Mouse (Mus musculus): Measurements from ENCODE around the gene Rbm14.
"Not testable (repeated sequence)": the region's sequence is repeated elsewhere in the genome, so short reads cannot be mapped to it uniquely, and the experiment has no call there.

Gene Rbm14

DNA sequence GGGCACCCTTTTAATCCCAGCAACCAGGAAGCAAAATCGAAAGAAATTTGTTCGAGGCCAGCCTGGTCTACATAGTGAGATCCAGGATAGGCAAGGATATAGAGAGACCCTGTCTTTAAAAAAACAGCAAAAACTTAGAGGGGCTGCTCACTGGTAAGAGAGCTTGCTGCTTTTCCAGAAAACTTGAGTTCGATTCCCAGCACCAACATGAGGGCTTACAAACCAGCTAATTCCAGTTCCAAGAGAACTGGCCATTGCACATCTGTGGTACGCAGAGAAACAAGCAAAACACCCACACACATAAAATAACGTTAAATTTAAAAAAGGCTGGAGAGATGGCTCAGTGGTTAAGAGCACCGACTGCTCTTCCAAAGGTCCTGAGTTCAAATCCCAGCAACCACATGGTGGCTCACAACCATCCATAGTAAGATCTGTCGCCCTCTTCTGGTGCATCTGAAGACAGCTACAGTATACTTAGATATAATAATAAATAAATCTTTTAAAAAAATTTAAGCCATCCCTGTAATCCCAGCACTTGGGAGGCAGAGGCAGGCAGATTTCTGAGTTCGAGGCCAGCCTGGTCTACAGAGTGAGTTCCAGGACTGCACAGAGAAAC lies 1.0 kb upstream of the Rbm14 start:
- not testable (repeated sequence) for DNase-seq (ENCODE audit: low spot score)

GRCm38 (mm10) chr19:4811909-4812242 lies 442 bp upstream of the Rbm14 start:
- DNase-seq (ENCODE audit: low spot score), result no peak

DNA sequence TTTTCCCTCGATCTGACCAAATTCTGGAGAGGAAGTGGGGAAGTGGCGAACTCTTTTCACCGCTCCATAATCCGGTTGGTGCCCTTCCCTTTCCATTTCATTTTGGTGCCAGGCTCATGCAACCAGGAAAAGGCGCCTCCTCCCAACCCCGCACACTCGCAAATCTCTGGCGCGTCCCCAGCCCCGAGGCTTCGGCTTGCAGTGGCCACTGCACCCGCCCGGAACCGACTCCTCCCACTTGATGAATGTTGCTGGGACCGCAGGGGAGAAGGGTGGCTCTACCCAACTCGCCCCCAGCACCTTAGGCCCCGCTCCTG lies 730 bp downstream of the Rbm14 start:
- DNase-seq (ENCODE audit: low spot score), result no peak

GRCm38 (mm10) chr19:4810309-4810708 lies 1.1 kb downstream of the Rbm14 start:
- no peak for DNase-seq (ENCODE audit: low spot score)

DNA sequence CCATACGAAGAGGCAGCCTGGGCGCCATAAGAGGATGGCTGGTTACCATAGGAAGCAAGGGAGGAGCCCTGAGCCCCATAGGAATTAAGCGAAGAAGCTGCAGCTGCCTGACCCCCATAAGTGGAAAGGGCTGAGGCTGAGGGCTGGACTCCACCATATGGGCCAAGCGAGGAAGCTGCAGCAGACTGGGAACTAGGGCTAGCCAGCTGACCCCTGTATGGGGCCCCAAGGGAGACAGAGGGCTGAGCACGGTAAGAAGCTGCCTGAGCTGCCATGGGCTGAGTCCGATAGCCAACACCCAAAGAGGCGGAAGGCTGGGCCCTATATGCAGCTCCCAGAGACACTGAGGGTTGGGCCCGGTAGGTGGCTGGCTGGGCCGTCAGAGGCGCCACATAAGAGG lies 8.2 kb downstream of the Rbm14 start:
- peak; percentile 39 for DNase-seq (ENCODE audit: low spot score)

GRCm38 (mm10) chr19:4802691-4803091 lies 8.7 kb downstream of the Rbm14 start:
- DNase-seq (ENCODE audit: low spot score), result no peak

- DNase-seq (ENCODE audit: low spot score), result no peak
These were observed 12.4 kb downstream of the Rbm14 start for GRCm38 (mm10) chr19:4799083-4799482.

- no peak for DNase-seq (ENCODE audit: low spot score)
These were observed 13.6 kb downstream of the Rbm14 start for GRCm38 (mm10) chr19:4797846-4798245.

DNA sequence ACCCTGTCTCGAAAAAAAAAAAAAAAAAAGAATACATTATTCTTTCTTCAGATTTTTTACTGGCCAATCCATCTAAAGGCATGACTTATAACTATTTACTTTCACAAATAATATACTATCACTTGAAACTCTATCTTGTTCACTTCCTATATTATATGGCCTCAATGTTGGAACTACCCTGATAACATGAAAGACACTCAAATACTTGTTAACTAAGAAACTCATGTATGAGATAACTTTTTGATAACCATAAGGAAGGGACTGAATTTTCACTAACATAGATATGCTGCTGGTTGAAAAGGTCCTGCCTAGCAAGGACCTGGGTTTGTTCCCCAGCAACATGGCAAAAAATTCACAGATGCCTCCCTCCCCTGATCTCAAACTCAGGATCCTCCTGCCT lies 15.5 kb downstream of the Rbm14 start:
- no peak for DNase-seq (ENCODE audit: low spot score)

- peak; percentile 99 for DNase-seq (ENCODE audit: low spot score)
These were observed 17.5 kb downstream of the Rbm14 start, which contains the start of gene Rbm4 for GRCm38 (mm10) chr19:4793831-4794422. Gene Rbm4 (minus strand): TSS chr19:4793901.

DNA sequence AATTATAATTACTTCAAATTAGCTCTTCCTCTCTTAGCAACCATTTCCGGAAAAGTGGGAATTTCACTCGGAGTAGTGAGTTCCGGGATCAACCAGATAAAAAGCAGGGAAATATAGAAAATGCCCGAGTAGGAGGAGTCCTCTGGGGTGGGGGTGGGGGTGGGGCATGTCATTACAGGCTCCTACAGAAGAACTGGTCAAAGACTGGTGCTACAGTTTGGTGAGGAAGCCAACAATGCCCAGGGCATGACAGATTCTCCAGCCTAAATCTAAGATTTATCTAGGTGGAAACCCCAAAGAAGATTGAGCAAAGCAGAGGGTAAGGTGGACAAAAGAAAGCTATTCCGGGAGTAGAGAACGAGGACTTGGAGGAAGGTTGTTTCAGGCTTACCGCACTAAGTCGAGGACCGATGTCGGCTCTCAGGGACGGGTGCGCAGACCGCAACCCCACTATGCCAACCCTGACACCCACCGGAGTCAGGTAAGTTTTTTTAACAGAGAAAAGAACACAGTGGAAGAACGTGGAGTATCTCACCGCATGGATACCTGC lies 18.1 kb downstream of the Rbm14 start:
- no peak for DNase-seq (ENCODE audit: low spot score)

DNA sequence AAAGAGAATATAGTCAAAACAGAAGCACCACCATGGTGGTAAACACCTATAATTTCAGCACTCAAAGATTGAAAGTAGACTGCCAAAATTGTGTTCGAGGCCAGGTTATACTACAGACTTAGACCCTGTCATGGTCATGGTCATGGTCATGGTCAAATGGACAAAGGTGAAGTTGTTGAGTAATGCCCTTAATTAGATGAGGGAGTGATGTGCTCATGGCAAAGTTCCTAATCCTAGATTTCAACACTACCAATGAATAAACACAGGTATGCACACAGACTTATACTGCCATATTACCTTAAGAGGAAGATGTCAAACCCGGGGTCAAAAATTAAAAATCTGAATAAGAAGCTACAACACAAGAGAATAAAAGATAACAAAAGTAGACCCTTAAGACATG lies 25.1 kb downstream of the Rbm14 start:
- DNase-seq (ENCODE audit: low spot score), result no peak

DNA sequence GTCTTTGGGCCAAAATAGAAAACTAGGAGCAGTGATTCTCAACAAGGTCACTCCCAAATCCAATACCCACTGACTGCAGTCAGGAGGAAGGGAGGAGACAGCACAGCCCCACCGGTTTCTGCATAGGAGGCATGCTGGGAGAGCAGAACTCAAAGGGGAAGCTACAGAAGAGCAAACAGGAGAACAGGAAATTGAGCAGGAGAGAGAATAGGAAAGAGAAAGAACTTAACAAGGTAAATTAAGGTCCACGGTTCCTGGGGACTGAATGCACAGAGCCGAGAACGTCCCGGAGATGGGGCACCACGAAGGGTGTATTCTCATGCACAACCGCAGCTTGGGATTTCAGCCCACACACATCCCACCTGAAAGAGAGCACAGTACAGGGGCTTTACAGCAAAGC lies 26.2 kb downstream of the Rbm14 start:
- no peak for DNase-seq (ENCODE audit: low spot score)

- DNase-seq (ENCODE audit: low spot score), result no peak
These were observed 28.5 kb downstream of the Rbm14 start for GRCm38 (mm10) chr19:4782891-4783290.

GRCm38 (mm10) chr19:4772785-4773184 lies 38.6 kb downstream of the Rbm14 start:
- no peak for DNase-seq (ENCODE audit: low spot score)

DNA sequence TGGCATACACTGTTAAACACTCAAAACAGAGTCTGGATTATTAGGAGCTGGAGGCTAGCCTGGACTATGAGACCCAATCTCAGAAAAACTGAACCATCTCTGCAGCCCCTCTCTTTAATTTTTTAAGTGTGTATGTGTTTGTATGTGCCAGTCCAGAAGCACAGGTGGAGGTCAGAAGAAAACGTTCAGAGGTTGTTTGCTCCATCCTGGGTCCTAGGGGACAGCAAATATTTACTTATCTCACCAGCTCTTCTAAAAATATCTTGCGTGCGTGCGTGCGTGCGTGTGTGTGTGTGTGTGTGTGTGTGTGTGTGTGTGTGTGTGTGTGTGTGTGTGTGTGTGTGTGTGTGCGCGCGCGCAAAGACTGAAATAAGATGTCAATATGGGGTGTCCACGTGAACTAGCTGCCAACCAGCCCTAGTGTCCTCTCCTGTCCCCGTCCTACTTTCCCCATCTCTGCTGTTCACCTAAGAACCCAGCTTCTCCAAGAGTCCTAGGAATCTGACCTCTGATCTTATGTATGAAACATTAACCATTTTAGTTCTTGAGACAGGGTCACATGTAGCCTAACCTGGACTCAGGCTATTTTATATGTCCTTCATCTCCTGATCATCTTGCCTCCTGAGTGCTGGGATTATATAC lies 43.8 kb downstream of the Rbm14 start:
- DNase-seq (ENCODE audit: low spot score), result no peak

DNA sequence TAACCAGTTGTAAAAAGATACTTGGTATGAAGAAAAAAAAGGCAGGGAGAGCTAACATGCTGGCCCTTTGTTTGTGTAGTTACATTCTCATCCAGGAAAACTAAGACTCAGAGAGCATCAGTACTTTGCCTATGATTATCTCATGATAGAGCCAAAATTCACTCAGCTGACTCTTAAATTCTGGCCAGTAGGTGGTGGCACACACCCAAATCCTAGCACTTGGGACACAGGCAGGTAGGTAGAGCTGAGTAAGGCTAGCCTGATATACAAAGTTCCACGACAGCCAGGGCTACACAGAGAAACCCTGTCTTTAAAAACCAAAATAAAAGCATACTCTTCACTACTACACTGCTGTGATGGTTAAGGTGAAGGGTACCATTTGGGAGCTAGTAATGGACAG lies 48.6 kb downstream of the Rbm14 start:
- DNase-seq (ENCODE audit: low spot score), result no peak

GRCm38 (mm10) chr19:4760544-4760943 lies 50.9 kb downstream of the Rbm14 start:
- not testable (repeated sequence) for DNase-seq (ENCODE audit: low spot score)

- DNase-seq (ENCODE audit: low spot score), result no peak
These were observed 54.5 kb downstream of the Rbm14 start for GRCm38 (mm10) chr19:4756921-4757320.

- peak; percentile 99 for DNase-seq (ENCODE audit: low spot score)
These were observed 55.1 kb downstream of the Rbm14 start, which contains the start of gene Rbm4b for GRCm38 (mm10) chr19:4756193-4756911. Gene Rbm4b (plus strand): TSS chr19:4756497.

- peak; percentile 94 for DNase-seq (ENCODE audit: low spot score)
These were observed 55.8 kb downstream of the Rbm14 start for GRCm38 (mm10) chr19:4755565-4756192.
